Mouse (Mus musculus): ENCODE measurements around the gene Aspdh. TPM values are rescaled to one million over a fixed set of nuclear protein-coding genes. Genes with fewer than 3 reads are reported as not detected.

Aspdh gene
- polyA plus RNA-seq, 1 experiment from 2014 or later, result 3.4 TPM

- H3K4me1 ChIP-seq, result peaks cover 24% of the 10 kb centered on the region
Measured at GRCm38 (mm10) chr7:44495992-44496770, 31.0 kb downstream of the Aspdh start, which contains the start of the genes Emc10 and Fam71e1. Emc10 (minus strand) TSS chr7:44496529. Fam71e1 (plus strand) TSS chr7:44496581.

GRCm38 (mm10) chr7:44496771-44497109 is 31.5 kb downstream of the Aspdh start:
- ATAC-seq (ENCODE audit: low FRiP score, low read depth), result no peak

More at GRCm38 (mm10) chr7:44495992-44496770, 31.0 kb downstream of the Aspdh start, which contains the start of the genes Emc10 and Fam71e1:
- Histone ChIP-seq H3K9ac (replicated peaks) (peak within 1 kb of the TSS; percentile 88), H3K36me3 (peaks cover 27% of the 10 kb centered on the region), H3K9me3 (no peaks in the 10 kb centered on the region), H3K27me3 (peaks cover 24% of the 10 kb centered on the region), H3K4me2 (replicated peaks) (peak within 1 kb of the TSS; percentile 83), H3K4me3 (peak within 1 kb of the TSS; percentile 80), H3K27ac (replicated peaks) (peak within 1 kb of the TSS; percentile 97)
- 1% methylated on average over 58 of the region's 58 CpGs for WGBS
- ATAC-seq (ENCODE audit: low FRiP score, low read depth), result peak; percentile 96

GRCm38 (mm10) chr7:44497361-44498055 is 32.3 kb downstream of the Aspdh start:
- Histone ChIP-seq H3K27ac (replicated peaks) (no peak overlapping the region), H3K9ac (replicated peaks) (no peak overlapping the region), H3K9me3 (no peaks in the 10 kb centered on the region), H3K4me3 (peak overlapping the region; percentile 80), H3K4me1 (peaks cover 24% of the 10 kb centered on the region), H3K36me3 (peaks cover 14% of the 10 kb centered on the region), H3K27me3 (peaks cover 24% of the 10 kb centered on the region), H3K4me2 (replicated peaks) (peak overlapping the region; percentile 83)
- WGBS, result 84% methylated on average over 10 of the region's 10 CpGs
- no peak for ATAC-seq (ENCODE audit: low FRiP score, low read depth)

More at GRCm38 (mm10) chr7:44496771-44497109, 31.5 kb downstream of the Aspdh start:
- peak overlapping the region; percentile 97 for H3K27ac ChIP-seq (replicated peaks)
- peak overlapping the region; percentile 80 for H3K4me3 ChIP-seq
- peak overlapping the region; percentile 88 for H3K9ac ChIP-seq (replicated peaks)
- no peaks in the 10 kb centered on the region for H3K9me3 ChIP-seq
- peak overlapping the region; percentile 83 for H3K4me2 ChIP-seq (replicated peaks)
- H3K36me3 ChIP-seq, result peaks cover 22% of the 10 kb centered on the region
- WGBS, result under 1% methylated on average over 26 of the region's 26 CpGs
- H3K27me3 ChIP-seq, result peaks cover 24% of the 10 kb centered on the region
- peaks cover 24% of the 10 kb centered on the region for H3K4me1 ChIP-seq

DNA sequence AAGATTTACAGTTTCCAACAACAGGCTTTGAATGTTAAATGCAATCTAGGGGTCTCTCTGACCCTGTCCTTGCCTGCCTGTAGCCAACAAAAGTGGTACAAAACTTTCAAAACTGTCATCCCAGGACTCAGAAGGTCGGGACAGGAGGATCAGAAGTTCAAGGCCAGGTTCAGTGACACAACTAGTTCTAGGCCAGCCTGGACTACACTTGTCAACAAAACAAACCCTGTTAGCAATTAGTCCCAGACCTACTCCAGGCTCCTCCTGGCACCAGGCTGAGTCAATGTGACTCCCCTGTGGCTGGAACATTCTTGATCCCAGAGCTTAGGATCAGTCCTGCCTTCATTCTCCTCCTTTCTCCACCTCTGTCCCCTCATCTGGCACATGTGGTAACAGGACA is 33.7 kb downstream of the Aspdh start:
- H3K4me3 ChIP-seq, result no peak overlapping the region
- 0 out of 2 replicates have a peak, but pooled peaks cover 5% of the 10 kb centered on the region for H3K36me3 ChIP-seq
- 79% methylated on average over 1 of the region's 1 CpGs for WGBS
- peaks cover 24% of the 10 kb centered on the region for H3K27me3 ChIP-seq
- H3K9ac ChIP-seq (replicated peaks), result no peak overlapping the region
- peaks cover 24% of the 10 kb centered on the region for H3K4me1 ChIP-seq
- H3K27ac ChIP-seq (replicated peaks), result no peak overlapping the region
- H3K4me2 ChIP-seq (replicated peaks), result no peak overlapping the region
- no peak for ATAC-seq (ENCODE audit: low FRiP score, low read depth)
- H3K9me3 ChIP-seq, result no peaks in the 10 kb centered on the region

GRCm38 (mm10) chr7:44500046-44500445 is 34.9 kb downstream of the Aspdh start:
- H3K9ac ChIP-seq (replicated peaks), result no peak overlapping the region
- 73% methylated on average over 20 of the region's 20 CpGs for WGBS
- H3K27ac ChIP-seq (replicated peaks), result no peak overlapping the region
- H3K4me3 ChIP-seq, result no peak overlapping the region
- H3K4me2 ChIP-seq (replicated peaks), result no peak overlapping the region
- no peaks in the 10 kb centered on the region for H3K36me3 ChIP-seq
- no peaks in the 10 kb centered on the region for H3K9me3 ChIP-seq
- peaks cover 24% of the 10 kb centered on the region for H3K27me3 ChIP-seq
- ATAC-seq (ENCODE audit: low FRiP score, low read depth), result no peak
- peaks cover 14% of the 10 kb centered on the region for H3K4me1 ChIP-seq

GRCm38 (mm10) chr7:44501563-44502115 is 36.4 kb downstream of the Aspdh start:
- Histone ChIP-seq H3K4me3 (no peak overlapping the region), H3K27me3 (peaks cover 24% of the 10 kb centered on the region), H3K4me2 (replicated peaks) (no peak overlapping the region), H3K9me3 (no peaks in the 10 kb centered on the region), H3K9ac (replicated peaks) (no peak overlapping the region), H3K27ac (replicated peaks) (no peak overlapping the region), H3K4me1 (peaks cover 6% of the 10 kb centered on the region), H3K36me3 (no peaks in the 10 kb centered on the region)
- WGBS, result 45% methylated on average over 5 of the region's 5 CpGs
- ATAC-seq (ENCODE audit: low FRiP score, low read depth), result peak; percentile 53

- H3K9ac ChIP-seq (replicated peaks), result no peak overlapping the region
- H3K36me3 ChIP-seq, result no peaks in the 10 kb centered on the region
- no peak overlapping the region for H3K4me2 ChIP-seq (replicated peaks)
- peaks cover 32% of the 10 kb centered on the region for H3K27me3 ChIP-seq
- no peaks in the 10 kb centered on the region for H3K4me1 ChIP-seq
- no peak overlapping the region for H3K27ac ChIP-seq (replicated peaks)
- H3K4me3 ChIP-seq, result no peak overlapping the region
- no peaks in the 10 kb centered on the region for H3K9me3 ChIP-seq
- no peak for ATAC-seq (ENCODE audit: low FRiP score, low read depth)
Measured at GRCm38 (mm10) chr7:44507491-44507890, 42.3 kb downstream of the Aspdh start.

Small RNA genes lying within 50 kb of the gene (microRNA-seq; reads per million reads assigned to microRNA genes)
- not detected for gene Mir7052

Other genes starting within 250 kb of the Aspdh start
- not detected in 2 replicates for gene Klk1b5, start 249.4 kb upstream of the Aspdh start, polyA plus RNA-seq (2016; fragmentation: Nextera tagmentation; extraction: Ambion mirVana)
- not detected in 2 replicates for gene Klk1, start 240.0 kb upstream of the Aspdh start, polyA plus RNA-seq (2016; fragmentation: Nextera tagmentation; extraction: Ambion mirVana)
- gene Gm36864, start 229.2 kb upstream of the Aspdh start, polyA plus RNA-seq (2016; fragmentation: Nextera tagmentation; extraction: Ambion mirVana), result not detected in 2 replicates
- gene 1700028J19Rik, start 218.7 kb upstream of the Aspdh start, polyA plus RNA-seq (2016; fragmentation: Nextera tagmentation; extraction: Ambion mirVana), result 1.1 and 1.6 TPM in 2 replicates
- 174 and 194 TPM in 2 replicates for gene 2410002F23Rik, start 218.7 kb upstream of the Aspdh start, polyA plus RNA-seq (2016; fragmentation: Nextera tagmentation; extraction: Ambion mirVana)
- gene Acp4, start 208.0 kb upstream of the Aspdh start, polyA plus RNA-seq (2016; fragmentation: Nextera tagmentation; extraction: Ambion mirVana), result 0.18 TPM in 2 replicates
- not detected in 2 replicates for gene Gm15517, start 203.9 kb upstream of the Aspdh start, polyA plus RNA-seq (2016; fragmentation: Nextera tagmentation; extraction: Ambion mirVana)
- 2.5 and 2.6 TPM in 2 replicates for gene Clec11a, start 158.5 kb upstream of the Aspdh start, polyA plus RNA-seq (2016; fragmentation: Nextera tagmentation; extraction: Ambion mirVana)
- gene Shank1, start 155.1 kb upstream of the Aspdh start, polyA plus RNA-seq (2016; fragmentation: Nextera tagmentation; extraction: Ambion mirVana), result 8.5 and 11.4 TPM in 2 replicates
- gene Syt3, start 81.3 kb upstream of the Aspdh start, polyA plus RNA-seq (2016; fragmentation: Nextera tagmentation; extraction: Ambion mirVana), result 5.4 and 6.4 TPM in 2 replicates
- 0.74 and 1.3 TPM in 2 replicates for gene 1700008O03Rik, start 79.6 kb upstream of the Aspdh start, polyA plus RNA-seq (2016; fragmentation: Nextera tagmentation; extraction: Ambion mirVana)
- 12.0 and 13.5 TPM in 2 replicates for gene Lrrc4b, start 36.4 kb upstream of the Aspdh start, polyA plus RNA-seq (2016; fragmentation: Nextera tagmentation; extraction: Ambion mirVana)
- 56.2 and 58.1 TPM in 2 replicates for gene Josd2, start 2.6 kb downstream of the Aspdh start, polyA plus RNA-seq (2016; fragmentation: Nextera tagmentation; extraction: Ambion mirVana)
- 132 and 136 TPM in 2 replicates for gene Emc10, start 31.1 kb downstream of the Aspdh start, polyA plus RNA-seq (2016; fragmentation: Nextera tagmentation; extraction: Ambion mirVana)
- 32.4 and 35.1 TPM in 2 replicates for gene Fam71e1, start 31.2 kb downstream of the Aspdh start, polyA plus RNA-seq (2016; fragmentation: Nextera tagmentation; extraction: Ambion mirVana)
- gene Mybpc2, start 59.3 kb downstream of the Aspdh start, polyA plus RNA-seq (2016; fragmentation: Nextera tagmentation; extraction: Ambion mirVana), result 0.16 and 0.22 TPM in 2 replicates
- not detected in 2 replicates for gene Spib, start 66.7 kb downstream of the Aspdh start, polyA plus RNA-seq (2016; fragmentation: Nextera tagmentation; extraction: Ambion mirVana)
- 94.1 and 96.0 TPM in 2 replicates for gene Pold1, start 83.5 kb downstream of the Aspdh start, polyA plus RNA-seq (2016; fragmentation: Nextera tagmentation; extraction: Ambion mirVana)
- 78.2 and 80.3 TPM in 2 replicates for gene Nr1h2, start 88.6 kb downstream of the Aspdh start, polyA plus RNA-seq (2016; fragmentation: Nextera tagmentation; extraction: Ambion mirVana)
- gene Napsa, start 107.0 kb downstream of the Aspdh start, polyA plus RNA-seq (2016; fragmentation: Nextera tagmentation; extraction: Ambion mirVana), result 0.45 and 0.60 TPM in 2 replicates
- gene Kcnc3, start 125.3 kb downstream of the Aspdh start, polyA plus RNA-seq (2016; fragmentation: Nextera tagmentation; extraction: Ambion mirVana), result 2.3 and 2.6 TPM in 2 replicates
- gene Myh14, start 205.5 kb downstream of the Aspdh start, polyA plus RNA-seq (2016; fragmentation: Nextera tagmentation; extraction: Ambion mirVana), result 1.9 and 2.3 TPM in 2 replicates
- gene Izumo2, start 243.4 kb downstream of the Aspdh start, polyA plus RNA-seq (2016; fragmentation: Nextera tagmentation; extraction: Ambion mirVana), result not detected in 2 replicates

Measured in midbrain, embryonic 12.5 days (tissue).